Mouse (Mus musculus) heart, adult 18-20 months (tissue): ENCODE data around the gene 1700028P14Rik. TPM values are rescaled to one million over a fixed set of nuclear protein-coding genes. Genes with fewer than 3 reads are reported as not detected.
A peak's percentile ranks its signal among the peaks of the same experiment; 100 is the strongest.

Experiments used
- DNase-seq, 2 experiments: peaks; one replicate each; pipeline ENCODE4 v3.0.0; 2021 to 2022; ENCODE audit warnings: mixed read lengths in 1 of 2
- total RNA-seq, 2 experiments: library from RNA; stranded (reverse); gene quantifications; 2 replicates each; pipeline ENCODE4 v1.2.3; 2021

The 1700028P14Rik gene
- total RNA-seq, 2 experiments from 2014 or later, result not detected

- no peak for DNase-seq
These were observed 44.7 kb downstream of the 1700028P14Rik start for GRCm38 (mm10) chr19:23607951-23608350.

DNA sequence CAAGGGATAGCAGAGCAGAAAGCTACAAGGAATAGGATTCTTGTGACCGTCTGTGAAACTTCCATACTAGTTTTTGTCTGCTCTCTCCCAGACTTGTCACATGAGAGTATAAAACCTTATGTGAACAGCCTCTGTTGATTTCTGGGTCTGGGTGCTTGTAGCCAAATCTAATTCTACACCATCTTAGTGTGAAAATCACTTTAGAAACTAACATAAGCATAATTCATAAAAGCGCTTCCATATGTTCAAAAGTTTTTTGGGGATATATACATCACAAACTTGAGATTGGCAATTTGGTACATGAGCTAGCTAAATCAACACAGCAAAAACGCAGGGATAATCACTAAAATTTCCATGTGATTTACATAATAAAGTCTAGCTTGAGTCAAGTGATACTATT lies 57.7 kb downstream of the 1700028P14Rik start:
- no peak for DNase-seq

DNA sequence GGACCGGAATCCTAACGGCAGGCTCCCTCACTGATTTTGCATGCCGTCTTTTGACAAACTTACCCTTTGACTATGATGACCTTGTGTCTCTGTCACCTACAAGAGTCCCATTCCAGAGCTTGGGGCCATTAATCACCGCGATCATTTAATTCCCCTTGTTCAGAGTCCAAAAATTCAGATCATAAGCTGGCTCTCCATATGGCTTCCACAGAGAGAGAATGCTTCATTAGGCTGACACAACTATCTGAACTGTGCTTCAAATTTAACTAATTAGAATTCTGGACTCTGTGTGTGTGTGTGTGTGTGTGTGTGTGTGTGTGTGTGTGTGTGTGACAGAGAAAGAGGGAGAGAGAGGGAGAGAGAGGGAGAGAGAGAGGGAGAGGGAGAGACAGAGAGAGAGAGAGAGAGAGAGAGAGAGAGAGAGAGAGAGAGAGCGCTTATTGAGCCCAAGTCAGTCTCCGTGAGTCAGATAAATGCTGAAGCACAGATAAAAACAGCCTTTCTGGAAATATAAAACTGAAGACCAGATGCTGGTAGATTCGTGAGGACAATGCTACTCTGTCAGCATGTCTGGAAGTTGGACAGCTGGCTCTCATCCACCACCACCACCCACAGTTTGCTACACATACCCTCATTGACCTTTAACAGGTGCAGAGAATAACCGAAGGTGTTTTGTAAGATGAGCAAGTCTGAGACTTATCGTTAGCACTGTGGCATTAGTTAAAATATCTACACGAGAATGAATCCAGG lies 73.8 kb downstream of the 1700028P14Rik start:
- DNase-seq, result no peak

GRCm38 (mm10) chr19:23576685-23577084 lies 75.9 kb downstream of the 1700028P14Rik start:
- DNase-seq, result no peak

GRCm38 (mm10) chr19:23563693-23564092 lies 88.9 kb downstream of the 1700028P14Rik start:
- no peak for DNase-seq

DNA sequence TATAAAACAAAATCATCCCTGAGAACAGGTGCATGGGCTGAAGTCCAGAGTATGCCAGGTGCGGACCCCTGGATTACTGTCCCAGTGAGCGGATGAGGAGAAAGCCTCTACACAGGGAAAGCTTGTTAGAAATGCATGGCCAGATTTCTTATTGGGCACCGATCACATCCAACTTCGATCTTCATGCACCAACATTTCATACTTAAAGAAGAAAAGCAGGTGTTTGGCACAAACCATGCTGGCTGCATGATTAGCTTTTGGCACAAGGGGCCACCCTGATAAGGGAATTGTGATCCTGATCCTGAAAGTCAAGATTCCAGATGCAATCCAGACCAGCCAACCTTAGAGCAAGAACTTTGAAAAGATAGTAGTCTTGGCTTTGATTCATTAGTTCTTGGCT lies 90.0 kb downstream of the 1700028P14Rik start:
- DNase-seq, result peak; percentile 22 to 23

DNA sequence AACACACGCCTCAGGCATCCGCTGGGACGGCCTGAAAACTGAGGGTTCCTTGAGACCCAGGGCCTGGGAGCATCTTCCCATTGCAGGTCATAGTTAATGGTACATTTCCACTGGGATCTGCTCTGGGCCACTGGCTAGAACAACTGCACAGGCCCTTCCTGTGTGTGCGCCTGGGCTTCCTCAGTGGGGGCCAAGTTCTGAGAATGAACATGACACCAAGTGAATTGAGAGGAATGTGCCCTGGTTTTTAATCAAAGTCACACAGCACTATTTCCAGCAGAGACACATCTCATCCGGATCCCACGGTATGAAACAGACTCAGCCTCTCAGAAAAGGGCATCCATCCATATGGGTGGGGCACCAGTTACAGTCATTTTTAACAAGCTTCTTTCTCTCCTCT lies 90.6 kb downstream of the 1700028P14Rik start:
- DNase-seq, result peak; percentile 26 to 38

GRCm38 (mm10) chr19:23553450-23553849 lies 99.2 kb downstream of the 1700028P14Rik start:
- no peak for DNase-seq

- peak in 1 of 2 experiments; percentile 24 for DNase-seq
These were observed 107.0 kb downstream of the 1700028P14Rik start for GRCm38 (mm10) chr19:23545604-23546003.

DNA sequence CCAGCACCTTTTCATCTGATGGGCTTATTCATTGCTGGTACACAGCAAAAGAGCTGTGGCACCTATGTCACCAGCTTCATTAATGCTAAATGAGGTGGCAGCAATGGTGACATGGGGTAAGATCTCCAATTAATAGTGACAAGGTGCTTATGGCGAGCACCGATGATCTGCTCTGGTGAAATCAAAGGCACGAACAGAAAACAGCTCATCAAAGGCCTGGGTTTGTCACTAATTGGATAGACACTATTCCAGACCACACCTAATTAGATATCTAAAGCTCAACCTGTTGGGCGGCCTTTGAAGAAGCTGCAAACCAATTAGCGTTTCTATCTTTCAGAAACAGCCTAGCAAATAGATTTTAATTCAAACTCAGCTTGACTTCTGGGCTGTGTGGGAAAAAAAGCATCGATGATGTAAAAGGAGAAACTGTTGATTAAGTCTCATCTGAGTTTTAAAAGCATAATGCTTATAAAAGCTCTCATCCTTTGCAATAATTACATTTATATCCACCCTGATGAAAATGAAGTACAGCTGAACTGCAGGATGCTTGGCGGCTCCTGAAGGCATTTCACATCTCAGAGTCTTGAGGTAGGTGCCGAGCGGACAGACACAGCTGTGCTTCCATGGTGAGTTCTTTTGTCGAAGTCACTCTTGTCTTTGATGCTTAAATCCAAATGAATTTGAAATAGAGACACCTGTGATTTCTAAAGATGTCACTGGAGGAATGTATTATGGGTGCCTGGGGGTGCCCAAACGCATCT lies 109.2 kb downstream of the 1700028P14Rik start:
- no peak for DNase-seq

GRCm38 (mm10) chr19:23542759-23543158 lies 109.9 kb downstream of the 1700028P14Rik start:
- peak in 1 of 2 experiments; percentile 33 for DNase-seq

DNA sequence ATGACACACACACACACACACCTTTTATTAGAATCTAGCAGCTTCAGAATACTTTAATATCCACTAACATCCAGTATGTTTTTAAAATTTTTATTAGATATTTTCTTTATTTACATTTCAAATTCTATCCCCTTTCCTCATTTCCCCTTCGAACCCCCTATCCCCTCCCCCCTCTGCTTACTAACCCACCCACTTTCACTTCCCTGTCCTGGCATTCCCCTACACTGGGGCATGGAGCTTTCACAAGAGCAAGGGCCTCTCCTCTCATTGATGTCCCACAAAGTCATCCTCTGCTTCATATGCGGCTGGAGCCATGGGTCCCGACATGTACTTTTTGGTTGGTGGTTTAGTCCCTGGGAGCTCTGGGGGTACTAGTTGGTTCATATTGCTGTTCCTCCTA lies 116.9 kb downstream of the 1700028P14Rik start:
- no peak for DNase-seq

DNA sequence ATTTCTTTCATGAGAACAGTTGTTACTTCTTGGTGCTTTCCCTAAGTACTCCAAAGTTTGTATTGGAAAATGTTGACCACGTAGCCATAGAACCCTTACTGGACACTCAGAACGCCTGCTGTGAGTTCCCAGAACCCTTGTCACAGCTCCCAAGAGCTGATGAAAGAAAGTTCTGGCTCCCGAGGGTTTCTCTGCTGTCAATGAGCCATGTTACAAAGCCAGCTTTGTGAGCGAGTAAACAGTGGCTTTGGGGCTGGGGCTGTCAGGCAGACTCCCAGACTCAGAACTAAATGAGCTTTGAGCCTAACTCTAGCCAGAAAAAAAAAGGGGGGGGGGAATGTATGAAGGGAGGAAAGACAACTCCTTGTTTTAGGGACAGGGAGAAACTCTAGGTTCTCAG lies 120.7 kb downstream of the 1700028P14Rik start:
- DNase-seq, result peak; percentile 45 to 69

GRCm38 (mm10) chr19:23523711-23524110 lies 128.9 kb downstream of the 1700028P14Rik start:
- peak; percentile 67 to 88 for DNase-seq

GRCm38 (mm10) chr19:23521831-23522230 lies 130.8 kb downstream of the 1700028P14Rik start:
- DNase-seq, result no peak

DNA sequence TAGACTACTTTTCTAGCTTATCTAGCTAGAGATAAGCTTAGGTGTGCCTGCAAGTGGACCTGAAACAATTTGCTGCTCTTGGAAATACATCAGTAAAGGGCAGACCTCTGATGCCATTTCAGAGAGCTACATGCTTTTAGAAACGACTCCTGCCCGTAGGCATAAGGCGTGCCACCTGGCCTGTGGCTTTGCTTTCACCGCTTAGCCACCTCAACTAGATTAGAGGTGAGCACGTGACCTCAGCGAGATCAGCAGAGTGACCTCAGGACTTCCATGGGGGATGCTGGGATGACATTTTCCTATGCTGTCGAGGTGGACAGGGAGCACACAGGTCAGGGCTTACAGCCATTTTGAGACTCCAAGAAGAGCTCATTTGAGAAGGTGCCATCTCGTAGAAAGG lies 131.5 kb downstream of the 1700028P14Rik start:
- DNase-seq, result no peak

GRCm38 (mm10) chr19:23520629-23521028 lies 132.0 kb downstream of the 1700028P14Rik start:
- peak; percentile 25 to 28 for DNase-seq

DNA sequence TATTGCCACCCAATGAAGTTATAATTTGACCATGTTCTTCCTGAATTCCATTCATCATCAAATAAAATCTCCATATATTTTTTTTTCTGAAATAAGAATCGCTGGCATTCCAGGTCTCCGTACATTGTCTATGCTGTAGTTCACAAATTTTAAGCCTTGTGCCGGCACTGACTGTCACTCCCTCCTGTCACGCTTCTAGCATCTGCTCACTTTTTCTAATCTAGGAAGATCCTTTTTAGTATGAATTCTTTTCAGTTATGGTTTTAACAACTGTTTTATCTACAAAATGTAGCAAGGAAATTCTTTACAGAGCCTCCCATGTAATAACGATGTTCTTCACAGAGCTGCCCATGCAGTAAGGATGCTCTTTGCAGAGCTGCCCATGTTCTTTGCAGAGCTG lies 134.1 kb downstream of the 1700028P14Rik start:
- DNase-seq, result no peak

DNA sequence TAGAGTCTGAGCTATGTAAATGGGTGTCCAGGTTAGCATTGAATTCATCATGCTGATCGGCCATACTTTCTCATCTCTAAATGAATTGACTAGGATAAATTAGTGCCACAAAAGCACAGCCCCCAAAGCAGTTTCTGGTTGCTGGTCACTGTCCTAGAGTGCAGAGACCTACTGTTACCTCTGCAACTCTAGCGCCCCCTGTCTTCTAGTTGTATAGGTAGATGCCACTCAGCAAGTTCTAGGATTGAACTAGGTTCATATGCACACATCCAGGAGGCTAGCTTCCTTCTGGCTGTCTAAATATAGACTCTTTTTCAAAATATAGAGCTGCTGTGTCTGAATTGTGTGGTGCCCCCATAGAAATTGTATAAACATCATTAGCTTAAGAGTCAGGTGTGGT lies 141.3 kb downstream of the 1700028P14Rik start:
- peak; percentile 39 to 65 for DNase-seq
